Mouse (Mus musculus) ovary, postnatal 36 days (tissue): ENCODE results near the gene Zfyve27.

ENCODE experiments used
- DNase-seq: peaks from one replicate; pipeline ENCODE4 v3.0.0; 2022; ENCODE audit warnings: low spot score, mixed read lengths

Zfyve27 gene

DNA sequence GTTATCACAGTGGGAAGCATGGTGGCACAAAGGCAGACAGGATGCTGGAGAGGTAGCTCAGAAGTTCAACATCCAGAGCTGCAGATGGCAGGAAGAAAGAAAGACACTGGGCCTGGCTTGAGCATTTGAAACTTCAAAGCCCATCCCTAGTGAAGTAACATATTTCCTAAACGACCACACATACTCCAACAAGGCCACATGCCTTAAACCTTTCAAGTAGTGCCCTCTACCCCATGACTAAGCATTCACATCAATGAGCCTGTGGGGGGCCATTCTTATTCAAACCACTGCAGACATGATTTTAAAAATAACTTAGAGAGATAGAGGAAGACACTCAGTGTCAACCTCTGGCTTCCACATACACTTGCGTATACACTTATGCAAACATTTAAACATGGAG, 21.0 kb upstream of the Zfyve27 start:
- no peak for DNase-seq

DNA sequence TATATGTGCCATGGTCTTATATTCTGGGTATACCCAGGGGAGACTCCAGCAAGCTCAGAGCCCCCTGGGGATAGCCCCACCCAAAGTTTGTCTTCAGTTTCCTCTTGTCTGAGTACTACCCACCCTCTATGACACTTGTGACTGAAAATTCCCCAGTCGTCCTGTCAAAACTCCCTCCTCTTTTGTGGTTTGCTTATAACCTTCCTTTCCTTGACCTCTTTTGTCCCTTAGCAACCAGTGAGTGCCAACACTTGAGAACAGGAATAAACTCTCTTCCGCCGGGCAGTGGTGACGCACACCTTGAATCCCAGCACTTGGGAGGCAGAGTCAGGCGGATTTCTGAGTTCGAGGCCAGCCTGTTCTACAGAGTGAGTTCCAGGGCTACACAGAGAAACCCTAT, 19.7 kb upstream of the Zfyve27 start:
- no peak for DNase-seq

DNA sequence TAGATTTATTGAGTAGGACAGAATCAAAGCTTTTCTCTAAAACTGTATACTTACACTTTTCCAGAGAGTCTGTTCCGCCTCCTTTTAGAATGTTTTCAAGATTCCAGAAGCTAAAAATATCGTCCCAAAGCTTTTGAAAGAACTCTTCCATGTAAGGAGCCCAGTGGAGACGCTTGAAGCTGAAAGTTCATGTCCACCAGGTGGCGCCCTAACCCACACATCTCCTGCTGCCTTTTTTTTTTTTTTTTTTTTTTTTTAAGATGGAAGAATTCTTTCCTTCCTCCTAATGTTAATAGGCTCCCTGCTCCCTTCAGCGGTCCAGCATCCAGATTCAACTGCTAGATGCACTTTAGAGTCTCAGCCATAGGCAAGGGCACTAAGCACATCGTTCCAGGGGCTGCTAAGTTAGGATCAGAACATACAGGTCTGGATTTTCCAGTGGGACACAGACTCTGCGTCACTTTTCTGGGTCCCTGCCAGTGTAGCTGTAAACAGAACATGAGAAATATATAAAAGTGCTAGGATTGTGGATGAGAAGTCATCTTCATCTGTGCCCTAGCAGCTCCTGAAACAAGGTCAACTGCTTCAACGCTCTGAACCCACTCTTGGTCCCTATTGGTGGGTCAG, 19.1 kb upstream of the Zfyve27 start:
- DNase-seq, result peak; percentile 81

DNA sequence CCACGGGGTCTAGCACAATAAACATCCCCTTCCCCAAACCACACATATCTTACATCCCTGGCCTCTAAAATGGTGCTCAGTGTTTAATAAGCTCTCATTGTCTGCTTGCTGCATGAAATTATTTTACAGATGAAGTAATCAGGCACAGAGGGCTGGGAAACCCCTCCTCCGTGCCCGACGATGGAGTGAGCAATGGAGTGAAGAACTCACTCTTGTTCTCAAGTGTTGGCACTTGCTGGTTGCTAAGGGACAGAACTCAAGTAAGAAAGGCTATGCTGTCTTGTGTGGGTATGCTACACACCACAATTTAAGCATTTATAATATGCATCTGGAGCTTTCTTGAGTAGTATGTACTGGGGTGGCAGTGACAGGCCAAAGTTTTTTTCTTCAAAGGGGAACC, 18.5 kb upstream of the Zfyve27 start:
- no peak for DNase-seq

DNA sequence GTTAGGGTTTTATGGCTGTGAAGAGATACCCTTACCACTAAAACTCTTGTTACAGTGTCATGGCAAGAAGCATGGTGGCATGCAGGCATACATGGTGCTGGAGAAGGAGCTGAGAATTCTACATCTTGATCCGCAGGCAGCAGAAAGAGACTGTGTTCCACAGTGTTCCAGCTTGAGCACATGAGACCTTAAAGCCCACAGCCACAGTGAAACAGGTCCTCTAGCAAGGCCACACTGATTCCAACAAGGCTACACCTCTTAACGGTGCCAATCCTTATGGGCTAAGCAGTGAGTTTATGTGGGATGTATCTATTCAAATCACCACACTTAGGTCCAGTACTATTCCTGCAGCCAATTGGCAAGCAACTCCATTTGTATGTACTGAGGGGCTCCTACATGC, 18.0 kb upstream of the Zfyve27 start:
- DNase-seq, result no peak

DNA sequence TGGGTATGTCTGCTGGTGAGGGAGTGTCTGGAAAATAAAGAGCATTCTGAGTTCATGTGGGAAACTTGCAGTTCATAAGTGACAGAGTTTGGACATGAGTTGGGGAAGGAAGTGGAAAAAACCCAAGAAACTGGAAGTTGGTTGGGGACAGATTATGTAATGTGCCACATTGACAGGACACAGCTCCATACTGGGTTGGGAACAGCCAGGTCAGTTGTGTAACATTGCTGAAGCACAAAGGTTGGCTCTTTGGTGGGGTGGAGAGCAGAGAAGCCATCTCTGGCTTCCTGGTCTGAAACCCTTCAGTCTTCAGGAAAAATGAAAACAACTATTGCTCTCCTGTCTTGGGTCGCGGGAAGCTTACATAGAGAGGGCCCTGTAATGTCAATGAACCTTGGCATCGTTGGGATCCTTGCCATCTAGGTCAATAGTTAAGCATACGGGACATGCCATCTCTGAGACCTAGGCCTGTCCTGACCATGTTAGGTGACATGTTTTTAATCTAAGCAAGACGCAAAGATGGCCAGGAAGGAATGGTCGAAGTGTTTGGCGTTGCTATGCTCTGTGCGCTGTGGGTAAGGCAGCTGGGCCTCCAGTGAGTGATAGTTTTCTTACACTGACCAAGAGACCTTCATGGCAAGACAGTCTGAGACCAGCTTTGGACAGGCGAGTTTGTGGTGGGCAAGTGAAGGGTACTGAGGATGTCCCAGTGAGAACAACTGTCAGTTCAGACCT, 17.3 kb upstream of the Zfyve27 start:
- no peak for DNase-seq

DNA sequence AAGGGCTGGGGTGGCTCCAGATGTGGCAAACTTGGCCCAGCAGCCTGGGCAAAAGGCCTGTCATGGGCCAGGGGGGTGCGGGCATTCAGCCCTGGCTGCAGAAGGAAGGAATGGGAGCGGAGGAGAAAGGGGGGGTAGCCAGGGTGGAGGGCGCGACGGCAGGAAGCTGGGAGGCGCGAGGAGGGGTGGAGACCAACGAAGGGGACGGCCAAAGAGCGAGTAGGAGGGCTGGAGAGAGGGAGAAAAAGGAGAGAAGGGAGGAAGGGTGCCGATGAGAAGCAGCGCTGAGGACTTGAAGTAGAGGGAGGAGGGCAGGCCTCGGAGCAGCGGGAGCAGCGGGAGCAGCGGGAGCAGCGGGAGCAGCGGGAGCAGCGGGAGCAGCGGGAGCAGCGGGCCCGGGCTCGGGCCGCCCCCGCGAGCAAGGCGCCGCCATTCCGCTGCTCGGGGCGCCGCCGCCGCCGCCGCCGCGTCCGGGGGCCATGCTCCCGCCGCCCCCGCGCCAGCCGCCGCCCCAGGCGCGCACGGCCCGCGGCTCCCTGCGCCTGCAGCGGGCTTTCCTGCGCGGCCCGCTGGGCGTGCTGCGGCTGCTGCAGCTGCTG, 16.5 kb upstream of the Zfyve27 start, which contains the start of gene Marveld1:
Gene Marveld1 (plus strand): TSS at position 231 of the 599 bp plus-strand sequence.
- peak; percentile 82 for DNase-seq

DNA sequence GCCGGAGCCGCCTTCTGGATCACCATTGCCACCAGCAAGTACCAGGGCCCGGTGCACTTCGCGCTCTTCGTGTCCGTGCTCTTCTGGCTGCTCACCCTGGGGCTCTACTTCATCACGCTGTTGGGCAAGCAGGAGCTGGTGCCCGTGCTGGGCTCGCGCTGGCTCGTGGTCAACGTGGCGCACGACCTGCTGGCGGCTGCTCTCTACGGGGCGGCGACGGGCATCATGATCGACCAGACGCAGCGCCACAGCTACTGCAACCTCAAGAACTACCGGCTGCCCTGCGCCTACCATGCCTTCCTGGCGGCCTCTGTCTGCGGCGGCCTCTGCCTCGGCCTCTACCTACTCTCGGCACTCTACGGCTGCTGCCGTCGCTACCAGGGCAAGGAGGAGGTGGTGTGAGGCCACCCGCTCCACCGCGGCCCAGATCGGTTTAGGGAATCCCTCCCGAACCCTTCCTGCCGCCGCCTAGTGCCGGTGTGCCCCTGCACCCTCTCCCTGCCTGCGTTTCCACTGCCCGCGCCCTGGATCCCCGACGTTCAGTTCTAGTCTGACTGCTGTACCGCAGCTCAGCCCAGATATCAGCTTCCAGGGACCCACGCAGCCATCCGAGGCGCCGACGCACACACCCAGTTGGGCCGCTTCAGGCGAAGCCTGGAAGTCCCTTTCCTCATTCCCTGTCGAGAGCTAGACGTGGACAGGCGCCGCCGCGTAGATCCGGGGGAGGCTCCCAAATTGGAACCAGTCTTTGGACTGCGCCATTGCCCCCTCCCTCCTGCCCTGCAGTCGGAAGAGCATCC, 15.8 kb upstream of the Zfyve27 start:
- peak; percentile 70 for DNase-seq

DNA sequence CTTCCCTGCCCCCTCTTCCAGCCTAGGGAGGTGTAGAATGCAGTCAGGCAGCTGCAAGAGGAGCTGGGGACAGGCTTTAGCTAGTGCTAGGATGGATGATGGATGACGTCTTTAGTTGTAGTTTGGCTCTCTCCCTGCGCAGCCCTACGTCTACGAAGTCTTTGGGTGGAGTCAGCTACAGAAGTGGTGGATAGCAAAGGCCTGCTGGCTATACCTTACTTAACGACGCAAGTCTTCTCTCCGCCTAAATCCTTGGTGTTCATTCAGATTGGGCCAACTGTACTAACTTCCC, 15.2 kb upstream of the Zfyve27 start:
- DNase-seq, result no peak

DNA sequence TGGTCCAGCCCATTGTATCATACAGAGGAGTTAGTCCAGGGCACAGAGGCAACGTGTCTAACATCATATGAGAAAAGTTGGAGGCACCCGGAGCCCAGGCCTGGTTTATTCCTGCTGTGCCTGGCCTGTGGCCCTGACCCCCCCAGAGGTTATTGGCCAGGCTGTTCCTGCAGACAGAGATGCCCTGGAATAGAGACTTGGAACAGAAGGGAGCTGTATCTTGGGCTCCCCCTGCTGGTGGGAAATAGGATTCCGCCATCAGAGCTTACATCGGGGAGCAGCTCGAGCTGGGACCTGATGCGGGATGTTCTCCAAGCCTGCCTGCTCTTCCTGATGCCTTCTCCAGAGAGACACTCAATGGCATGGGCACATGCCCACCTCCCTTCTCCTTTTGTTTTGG, 11.8 kb upstream of the Zfyve27 start:
- peak; percentile 81 for DNase-seq

DNA sequence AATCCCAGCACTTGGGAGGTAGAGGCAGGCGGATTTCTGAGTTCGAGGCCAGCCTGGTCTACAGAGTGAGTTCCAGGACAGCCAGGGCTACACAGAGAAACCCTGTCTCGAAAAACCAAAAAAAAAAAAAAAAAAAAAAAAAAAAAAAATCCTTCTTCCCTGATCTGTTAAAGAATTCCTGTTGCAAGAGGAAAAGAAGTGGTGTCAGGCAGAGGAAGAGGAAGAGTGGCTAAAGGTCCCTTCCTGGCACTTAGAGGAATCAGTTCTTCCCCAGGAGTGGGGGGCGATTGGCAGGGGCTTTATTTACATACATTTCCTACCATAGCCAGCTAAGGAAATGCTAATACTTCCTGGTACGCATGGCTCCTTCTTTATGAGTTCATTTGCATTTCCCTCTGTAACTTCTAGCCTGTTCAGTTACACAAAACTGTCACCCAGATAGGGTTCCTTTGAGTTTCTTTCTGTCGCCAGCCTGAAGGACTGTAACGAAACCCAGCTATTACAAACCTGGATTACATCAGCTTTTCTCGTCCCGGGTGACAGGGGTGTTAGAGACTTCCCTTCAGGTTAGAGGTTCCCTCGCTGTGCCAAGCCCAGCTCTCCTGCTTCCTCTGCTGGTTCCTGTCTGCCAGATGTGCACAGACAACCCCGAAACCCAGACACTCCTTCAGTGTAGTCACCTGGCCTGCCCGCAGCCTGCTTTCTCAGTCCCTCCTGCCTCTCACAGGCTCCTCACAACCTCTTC, 6.1 kb upstream of the Zfyve27 start:
- DNase-seq, result no peak

DNA sequence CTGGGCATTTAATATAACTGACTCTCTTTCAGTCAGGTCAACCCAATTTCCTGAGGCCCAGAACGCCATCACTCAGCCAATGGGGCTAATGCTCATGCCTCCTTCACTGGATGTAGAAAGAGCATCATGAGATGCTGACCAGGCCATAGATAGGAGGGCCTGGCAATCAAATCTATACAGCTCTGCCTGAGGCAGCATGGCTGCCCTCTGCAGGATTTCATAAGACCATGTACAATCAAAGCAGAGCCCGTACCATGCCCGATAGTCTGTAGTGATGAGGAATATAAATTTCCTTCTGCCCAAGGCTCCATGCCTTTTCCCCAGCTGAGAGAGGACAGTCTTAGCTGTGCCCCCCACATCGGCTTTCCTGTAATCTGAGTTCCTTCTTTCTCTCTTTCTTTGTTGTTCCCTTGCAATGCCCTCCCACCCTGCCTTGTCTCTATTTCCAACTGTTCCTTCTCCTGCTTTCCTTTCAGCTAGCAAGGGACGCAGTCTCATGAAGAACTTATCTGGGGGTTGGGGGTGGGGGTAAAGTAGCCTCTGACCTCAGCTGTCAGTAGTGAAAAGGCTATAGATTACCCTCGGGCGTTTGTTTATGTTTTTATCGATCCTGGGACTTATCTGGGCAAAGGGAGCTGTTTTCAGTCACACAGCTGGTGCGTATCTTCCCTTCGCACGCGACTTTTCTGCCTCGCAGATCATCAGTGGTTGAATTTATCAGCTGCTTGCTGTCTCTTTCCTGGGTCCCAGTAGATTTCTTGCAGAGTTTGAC, 5.3 kb upstream of the Zfyve27 start:
- no peak for DNase-seq

DNA sequence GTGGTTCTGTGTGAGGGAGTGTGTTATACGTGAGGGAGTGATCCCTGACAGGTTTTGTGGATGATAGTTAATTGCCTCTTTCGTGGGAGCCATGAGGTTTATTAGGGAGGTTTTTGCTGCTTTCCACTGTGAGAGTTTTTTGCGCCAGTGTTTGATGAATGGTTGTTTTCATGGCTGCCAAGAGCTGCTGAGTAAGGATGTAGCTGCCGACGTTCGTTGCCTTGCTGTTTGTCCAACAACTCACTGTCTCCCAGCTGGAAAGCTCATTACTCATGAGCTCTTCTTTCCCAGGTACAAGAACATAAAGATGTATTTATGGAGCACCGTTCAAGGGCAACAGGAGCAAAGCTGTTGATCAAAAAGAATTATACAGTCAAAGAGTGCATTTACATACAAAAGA, 437 bp downstream of the Zfyve27 start:
- DNase-seq, result no peak

DNA sequence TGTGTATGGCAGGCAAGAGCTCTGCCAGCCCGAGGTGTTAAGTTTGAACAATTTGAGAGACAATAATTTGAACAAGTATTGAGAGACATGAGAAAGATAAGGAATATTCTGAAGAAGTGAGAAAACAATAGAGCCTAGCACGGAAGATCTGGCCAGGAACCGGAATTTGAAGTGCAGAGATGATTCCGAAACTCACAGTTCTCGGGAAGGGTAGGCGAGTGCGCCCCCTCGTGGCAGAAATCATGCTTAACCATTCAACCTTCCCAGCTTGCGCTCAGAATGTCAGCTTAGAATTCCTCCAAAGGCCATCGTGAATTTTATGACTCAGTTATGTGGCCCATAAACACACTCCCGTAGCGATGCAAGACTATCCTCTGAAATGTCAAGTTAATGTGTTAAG, 2.4 kb downstream of the Zfyve27 start:
- peak; percentile 84 for DNase-seq

DNA sequence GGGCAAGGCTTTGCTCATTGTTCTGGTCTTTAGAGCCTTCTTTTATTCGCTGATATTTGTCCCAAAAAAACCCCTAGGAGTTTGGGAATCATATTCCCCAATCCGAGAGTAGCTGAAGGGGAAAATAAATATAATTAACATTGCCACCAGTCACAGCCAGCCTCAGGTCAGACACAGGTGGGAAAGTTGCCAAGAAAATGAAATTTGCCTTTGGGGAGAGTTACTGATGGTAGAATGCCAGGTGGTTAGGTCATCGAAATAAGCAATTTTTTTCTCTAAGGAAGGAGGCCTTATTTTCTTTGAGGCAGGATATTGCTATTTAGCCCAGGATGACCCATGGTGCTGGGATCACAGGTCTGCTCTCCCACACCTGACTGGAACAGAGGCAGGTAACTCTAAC, 3.0 kb downstream of the Zfyve27 start:
- no peak for DNase-seq

DNA sequence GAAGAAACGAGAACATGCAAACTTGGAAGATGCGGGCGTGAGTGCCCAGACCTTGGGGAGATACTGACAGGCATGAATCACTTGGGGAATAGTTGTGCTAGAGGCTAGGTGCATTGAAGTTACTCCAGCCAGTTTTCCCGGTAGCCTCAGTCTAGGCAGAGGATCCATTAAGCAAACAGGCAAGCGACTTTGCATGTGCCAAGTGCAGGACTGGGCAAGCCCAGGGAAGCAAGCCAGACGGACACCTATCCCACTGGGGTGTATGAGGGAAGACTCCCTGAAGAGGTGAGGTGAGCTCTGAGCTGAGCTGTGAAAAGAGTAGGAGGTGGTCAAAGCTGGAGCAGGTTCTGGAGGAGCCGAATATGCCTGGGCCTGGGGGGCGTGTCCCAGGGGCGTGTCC, 3.7 kb downstream of the Zfyve27 start:
- no peak for DNase-seq

DNA sequence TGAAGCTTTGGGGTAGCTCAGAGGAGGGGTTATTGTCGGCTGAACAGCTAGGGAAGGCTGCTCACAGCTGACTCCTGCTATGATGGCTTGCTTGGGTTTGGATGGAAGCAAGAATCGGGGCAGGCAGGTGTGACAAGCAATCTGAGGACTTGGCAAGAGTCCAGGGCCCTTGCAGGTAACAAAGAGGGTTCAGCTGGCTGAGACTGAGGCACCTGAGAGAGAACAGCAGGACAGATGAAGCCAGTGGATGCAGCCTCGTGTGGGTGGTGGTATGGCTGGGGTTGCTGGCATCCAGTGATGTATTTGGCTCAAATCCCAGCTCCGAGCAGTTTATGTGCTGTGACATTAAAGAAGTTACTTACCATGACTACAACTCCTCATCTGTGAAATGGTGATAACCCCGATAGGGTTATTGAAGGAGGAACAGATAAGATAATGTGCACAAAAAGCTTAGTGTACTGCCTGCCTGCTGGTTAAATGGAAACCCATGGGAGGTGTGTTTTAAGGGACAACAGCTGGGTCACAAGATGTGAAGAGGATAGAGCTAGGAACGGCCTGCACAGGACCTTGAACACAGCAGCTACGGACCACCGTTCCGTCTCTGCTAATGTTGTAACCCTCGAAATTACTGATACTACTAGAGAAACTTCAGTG, 5.7 kb downstream of the Zfyve27 start:
- no peak for DNase-seq

DNA sequence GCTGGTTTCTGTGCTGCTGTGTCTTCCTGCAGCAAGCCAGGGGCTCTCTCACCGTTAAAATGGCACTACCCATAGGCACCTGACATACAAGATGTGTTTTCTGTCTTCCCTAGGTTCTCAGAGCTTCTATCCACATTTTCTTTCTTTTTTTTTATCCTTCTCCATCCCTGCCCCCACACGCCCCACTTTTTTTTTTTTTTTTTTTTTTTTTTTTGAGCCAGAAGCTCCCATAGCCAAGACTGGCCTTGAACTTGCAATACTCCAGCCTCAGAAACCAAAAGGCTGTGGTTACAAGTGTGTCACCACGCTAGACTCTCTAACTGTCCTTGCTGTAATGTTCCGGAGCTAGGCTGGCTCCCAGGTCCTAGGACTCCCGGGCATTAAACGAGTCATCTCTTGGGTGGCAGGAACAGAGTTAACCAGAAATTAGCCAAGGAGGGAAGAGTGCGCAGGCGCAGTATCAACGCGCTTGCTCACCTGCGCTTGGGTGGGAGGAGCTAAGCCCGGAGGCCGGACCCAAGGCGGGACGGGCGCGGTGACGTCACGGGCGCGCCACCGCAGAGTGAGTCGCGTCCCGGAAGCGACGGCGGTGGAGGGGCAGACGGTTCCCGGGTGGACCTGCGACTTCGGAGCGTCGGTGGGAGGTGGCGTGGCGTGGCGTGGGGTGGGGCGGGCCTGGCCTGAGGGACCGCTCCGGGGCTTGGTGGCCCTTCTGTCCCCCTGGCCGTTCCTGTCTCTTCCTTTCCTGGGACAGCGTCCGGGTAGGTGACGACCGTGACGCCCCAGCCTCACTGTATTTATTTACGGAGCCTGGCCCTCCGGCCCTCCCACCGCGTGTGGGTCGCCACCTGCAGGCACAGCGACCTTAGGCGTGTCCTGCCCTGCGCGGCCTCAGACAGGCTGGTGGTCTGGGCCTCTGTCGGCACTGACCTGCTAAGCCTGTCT, 6.5 kb downstream of the Zfyve27 start:
- peak; percentile 92 for DNase-seq

DNA sequence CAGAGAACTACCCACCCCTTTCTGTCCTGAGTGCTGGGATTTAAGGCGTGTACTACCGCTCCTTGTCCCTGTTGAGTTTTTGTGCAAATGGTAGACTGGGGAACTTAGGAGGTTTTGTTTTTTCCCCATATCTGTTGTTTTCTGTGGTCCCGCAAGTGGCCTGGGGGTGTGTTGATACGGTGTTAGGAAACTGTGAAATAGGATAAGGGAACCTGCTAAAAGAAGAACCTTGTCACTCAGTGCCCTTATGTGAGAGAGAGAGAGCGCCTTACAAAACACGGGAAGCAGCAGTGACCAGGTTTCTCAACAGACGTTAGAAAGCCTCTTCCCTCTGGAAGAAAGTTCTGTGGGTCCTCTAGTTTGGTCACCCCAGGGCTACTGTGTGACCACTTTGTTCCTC, 13.1 kb downstream of the Zfyve27 start:
- no peak for DNase-seq

DNA sequence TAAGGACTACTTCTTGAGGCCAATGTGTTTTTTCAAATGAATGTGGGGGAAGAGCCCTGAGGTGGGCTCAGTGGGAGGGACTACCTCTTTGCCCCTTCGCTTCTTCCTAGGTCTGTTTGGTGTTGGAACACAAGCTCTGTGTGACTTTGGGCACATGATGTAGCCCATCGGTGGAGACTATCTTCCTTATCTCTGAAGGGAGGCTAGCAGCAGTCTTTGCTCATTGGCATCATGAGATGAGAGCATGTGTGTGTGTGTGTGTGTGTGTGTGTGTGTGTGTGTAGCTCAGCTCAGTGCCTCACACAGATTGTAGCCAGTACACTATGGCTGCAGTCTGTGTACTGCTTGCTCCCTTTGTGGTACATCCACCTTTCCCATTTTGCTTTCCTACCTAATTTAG, 13.7 kb downstream of the Zfyve27 start:
- DNase-seq, result no peak
